Mouse (Mus musculus) cerebellum, adult 18-20 months (tissue): ENCODE data around the gene Klk1b27.
"Not testable (repeated sequence)": the region's sequence is repeated elsewhere in the genome, so short reads cannot be mapped to it uniquely, and the experiment has no call there.

ENCODE experiments used
- DNase-seq, 2 experiments: peaks; one replicate each; pipeline ENCODE4 v3.0.0; 2021

Klk1b27 gene

DNA sequence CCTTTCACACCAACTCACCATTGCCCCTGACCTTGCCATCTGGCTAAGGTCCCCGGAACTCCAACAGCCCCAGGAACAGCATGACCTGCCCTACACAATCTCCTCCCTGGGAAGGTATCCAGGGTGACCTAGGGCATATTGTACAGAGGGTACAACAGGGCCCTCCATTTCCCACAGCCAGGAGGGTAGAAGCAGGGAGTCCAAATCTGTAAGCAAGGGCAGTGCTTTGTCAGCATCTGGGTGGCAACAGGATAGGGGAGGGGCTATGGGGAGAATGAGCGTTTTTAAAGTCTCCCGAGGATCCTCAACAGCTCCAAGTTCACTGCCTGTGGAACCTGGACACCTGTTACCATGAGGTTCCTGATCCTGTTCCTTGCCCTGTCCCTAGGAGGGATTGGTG, at the start of gene Klk1b27:
Klk1b27 (plus strand) TSS at position 301 of the 400 bp plus-strand sequence.
- DNase-seq = not testable (repeated sequence)

DNA sequence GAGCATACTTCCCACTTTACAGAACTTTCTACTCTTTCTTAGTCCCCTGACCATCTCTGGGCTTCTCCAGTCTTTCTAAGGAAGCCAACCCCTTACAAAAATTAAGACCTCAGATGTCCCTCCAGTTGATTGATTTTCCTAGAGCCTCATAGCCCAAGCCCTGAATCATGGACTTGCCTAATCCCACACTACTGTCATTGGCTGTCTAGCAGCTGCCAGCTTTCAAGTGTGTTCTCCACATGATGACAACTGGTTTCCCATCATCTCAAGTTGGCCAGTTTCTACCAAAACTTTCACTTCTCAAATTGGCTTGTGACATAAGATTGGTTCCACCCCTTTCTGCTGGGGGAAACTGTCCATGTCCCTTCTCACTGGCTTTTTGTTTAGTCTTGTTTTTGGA, 47.2 kb upstream of the Klk1b27 start:
- DNase-seq = no peak

DNA sequence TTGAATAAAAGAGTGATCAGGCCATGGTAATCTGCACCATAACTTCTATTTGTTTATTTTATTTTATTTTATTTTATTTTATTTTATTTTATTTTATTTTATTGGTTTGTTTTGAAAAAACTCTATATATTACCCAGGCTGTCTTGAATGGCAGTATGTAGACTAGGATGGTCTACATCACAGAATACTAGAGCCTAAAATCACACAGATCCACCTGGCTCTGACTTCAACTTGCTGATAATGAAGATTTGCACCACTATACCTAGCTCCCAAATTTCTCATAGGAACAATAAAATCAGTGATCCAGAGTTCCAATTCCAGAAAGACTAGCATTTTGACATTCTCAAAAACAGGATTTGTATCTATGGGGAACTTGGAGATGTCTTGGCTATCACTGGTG, 40.2 kb upstream of the Klk1b27 start, which contains the start of gene Klk1b26:
Klk1b26 (plus strand) TSS at position 301 of the 400 bp plus-strand sequence.
- DNase-seq = not testable (repeated sequence)

DNA sequence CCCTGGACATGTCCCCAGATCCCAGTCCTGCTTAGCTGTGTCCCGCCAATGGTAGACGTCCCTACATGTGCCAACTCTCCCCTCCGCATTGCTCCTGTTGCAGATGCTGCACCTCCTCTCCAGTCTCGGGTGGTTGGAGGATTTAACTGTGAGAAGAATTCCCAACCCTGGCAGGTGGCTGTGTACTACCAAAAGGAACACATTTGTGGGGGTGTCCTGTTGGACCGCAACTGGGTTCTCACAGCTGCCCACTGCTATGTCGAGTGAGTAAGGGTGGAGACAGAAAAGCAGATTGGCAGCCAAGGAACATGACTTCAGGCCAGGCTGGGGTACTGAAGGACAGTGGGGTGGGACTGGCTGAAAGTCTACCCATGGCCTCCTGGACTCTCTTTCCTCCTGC, 37.4 kb upstream of the Klk1b27 start:
- not testable (repeated sequence) for DNase-seq

DNA sequence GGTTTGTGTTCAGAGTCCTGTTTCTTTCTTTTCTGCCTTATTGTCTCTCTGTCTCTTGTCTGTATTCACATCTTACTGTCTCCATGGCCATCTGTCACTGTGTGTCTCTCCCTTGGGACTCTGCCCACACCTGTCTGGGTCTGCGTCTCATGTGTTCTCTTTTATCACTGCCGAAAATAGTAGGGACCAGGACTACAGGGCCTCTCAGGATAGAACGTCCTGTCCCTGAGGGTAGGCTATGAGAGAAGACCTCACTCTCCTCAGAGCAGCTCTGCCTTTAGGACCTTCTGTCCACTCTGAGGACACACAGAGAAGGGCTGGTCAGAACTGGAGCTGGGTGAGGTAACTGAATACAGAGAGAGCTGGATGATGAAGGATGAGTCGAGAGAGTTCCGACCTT, 37.0 kb upstream of the Klk1b27 start:
- DNase-seq = no peak

DNA sequence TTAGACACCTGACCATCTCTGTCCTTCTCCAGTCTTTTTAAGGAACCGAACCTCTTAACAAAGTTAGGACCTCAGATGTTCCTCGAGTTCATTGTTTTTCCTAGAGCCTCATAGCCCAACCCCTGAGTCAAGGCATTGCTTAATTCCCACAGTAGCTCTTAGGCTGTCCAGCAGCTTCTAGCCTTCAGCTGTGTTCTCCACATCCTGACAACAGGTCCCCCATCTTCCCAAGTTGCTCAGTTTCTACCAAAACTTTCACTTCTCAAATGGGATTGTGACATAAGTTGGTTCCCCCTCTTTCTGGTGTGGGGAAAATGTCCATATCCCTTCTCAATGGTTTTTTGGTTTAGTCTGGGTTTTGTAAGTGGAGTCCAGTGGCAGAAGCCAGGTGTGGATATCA, 20.0 kb downstream of the Klk1b27 start:
- no peak for DNase-seq

DNA sequence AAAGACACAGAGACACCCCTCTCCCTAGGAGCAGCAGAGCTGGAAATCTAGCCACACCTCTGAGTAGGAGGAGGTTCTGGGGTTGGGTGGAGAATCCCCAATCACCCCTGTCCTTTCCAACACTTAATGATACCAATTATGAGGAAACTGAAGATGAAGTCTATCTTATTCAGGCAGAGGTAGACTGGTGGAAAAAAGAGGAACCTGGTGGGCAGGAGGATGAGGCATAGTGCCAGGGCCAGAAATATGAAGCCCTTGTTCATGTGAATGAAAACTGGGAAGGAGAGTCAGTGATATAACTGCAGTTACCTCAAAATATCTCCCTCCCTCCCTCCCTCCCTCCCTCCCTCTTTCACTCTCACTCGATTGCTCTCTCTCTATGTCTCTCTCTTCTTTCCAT, 25.6 kb downstream of the Klk1b27 start:
- DNase-seq = no peak

DNA sequence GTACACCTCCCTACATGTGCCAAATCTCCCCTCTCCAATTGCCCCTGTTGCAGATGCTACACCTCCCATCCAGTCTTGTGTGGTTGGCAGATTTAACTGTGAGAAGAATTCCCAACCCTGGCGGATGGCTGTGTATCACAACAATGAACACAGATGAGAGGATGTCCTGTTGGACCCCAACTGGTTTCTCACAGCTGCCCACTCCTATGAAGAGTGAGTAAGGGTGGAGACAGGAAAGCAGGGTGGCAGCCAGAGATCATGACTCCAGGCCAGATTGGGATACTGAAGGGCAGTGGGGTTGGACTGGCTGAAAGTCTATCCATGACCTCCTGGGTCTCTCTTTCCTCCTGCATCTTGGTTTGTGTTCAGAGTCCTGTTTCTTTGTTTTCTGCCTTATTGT, 44.0 kb downstream of the Klk1b27 start:
- DNase-seq = no peak

DNA sequence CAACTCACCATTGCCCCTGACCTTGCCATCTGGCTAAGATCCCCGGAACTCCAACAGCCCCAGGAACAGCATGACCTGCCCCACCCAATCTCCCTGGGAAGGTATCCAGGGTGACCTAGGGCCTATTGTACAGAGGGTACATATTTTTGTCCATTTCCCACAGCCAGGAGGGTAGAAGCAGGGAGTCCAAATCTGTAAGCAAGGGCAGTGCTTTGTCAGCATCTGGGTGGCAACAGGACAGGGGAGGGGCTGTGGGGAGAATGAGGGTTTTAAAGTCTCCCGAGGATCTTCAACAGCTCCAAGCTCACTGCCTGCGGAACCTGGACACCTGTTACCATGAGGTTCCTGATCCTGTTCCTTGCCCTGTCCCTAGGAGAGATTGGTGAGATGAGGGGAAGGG, 49.9 kb downstream of the Klk1b27 start, which contains the start of gene Klk1b21:
Klk1b21 (plus strand) TSS at position 301 of the 400 bp plus-strand sequence.
- DNase-seq = not testable (repeated sequence)
